Mouse (Mus musculus): ENCODE results near the gene Pstk. TPM values are rescaled to one million over a fixed set of nuclear protein-coding genes. Genes with fewer than 3 reads are reported as not detected.

Gene Pstk
- polyA plus RNA-seq, 1 experiment from 2014 or later = 55.9 TPM

DNA sequence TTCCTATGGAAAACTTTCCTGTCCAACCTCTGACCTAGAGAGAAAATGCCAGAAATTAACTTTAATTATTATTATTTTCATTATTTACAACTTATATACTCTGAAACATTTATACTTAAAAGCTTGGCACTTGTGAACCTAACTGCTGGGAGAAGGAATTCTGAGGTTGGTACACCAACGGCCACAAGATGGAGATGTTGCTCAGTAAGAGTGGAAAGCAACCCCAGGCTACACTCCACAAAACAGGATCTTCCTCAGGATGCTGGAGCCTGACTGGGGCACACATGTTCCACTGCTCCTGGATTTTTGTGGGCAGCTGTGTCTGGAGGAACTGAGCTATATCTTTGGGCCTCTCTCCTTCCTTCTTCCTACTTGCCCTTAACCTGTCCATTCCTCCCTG is 61.3 kb downstream of the Pstk start:
- Histone ChIP-seq H3K4me1 (replicated peaks; ENCODE audit: control insufficient read depth, insufficient read depth, low read length) (no peaks in the 10 kb centered on the region), H3K9me3 (ENCODE audit: control insufficient read depth, low read length) (no peaks in the 10 kb centered on the region), H3K9ac (ENCODE audit: low read depth, low read length) (no peak overlapping the region), H3K27ac (ENCODE audit: low read depth, low read length) (no peak overlapping the region), H3K36me3 (ENCODE audit: control insufficient read depth, insufficient read depth, low read length) (peaks cover 3% of the 10 kb centered on the region; the same call in 1 of the 2 replicates), H3K4me3 (ENCODE audit: low read depth, low read length) (no peak overlapping the region), H3K27me3 (replicated peaks; ENCODE audit: control insufficient read depth, insufficient read depth, low read length) (no peaks in the 10 kb centered on the region), H3K4me2 (no peak overlapping the region)
- no peak for ATAC-seq (replicated peaks; ENCODE audit: low FRiP score)
- WGBS = 34% methylated on average over 1 of the region's 1 CpGs
- DNase-seq (ENCODE audit: low spot score) = no peak

DNA sequence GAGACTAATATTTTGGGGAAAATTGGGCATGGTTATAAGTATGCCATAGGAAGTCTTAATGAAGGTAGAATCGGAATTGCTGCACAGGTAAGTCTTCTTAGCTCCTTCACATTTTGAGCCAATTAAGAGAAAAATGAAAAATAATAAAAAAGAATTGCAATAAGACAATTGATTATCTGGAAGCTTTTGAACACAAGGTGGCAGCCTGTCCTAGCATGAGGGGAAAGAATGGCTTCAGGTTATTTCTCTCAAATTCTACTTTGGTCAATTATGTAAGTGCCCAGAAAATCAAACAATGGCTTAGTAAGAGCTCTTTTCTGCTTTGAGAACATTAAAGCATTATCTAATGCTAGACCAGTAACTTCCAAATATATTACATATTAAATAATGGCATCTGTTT is 63.3 kb downstream of the Pstk start:
- ATAC-seq (replicated peaks; ENCODE audit: low FRiP score) (no peak), DNase-seq (ENCODE audit: low spot score) (no peak)
- Histone ChIP-seq H3K27me3 (replicated peaks; ENCODE audit: control insufficient read depth, insufficient read depth, low read length) (no peaks in the 10 kb centered on the region), H3K9me3 (ENCODE audit: control insufficient read depth, low read length) (no peaks in the 10 kb centered on the region), H3K4me1 (replicated peaks; ENCODE audit: control insufficient read depth, insufficient read depth, low read length) (no peaks in the 10 kb centered on the region), H3K9ac (ENCODE audit: low read depth, low read length) (no peak overlapping the region), H3K36me3 (ENCODE audit: control insufficient read depth, insufficient read depth, low read length) (peaks cover 3% of the 10 kb centered on the region; the same call in 1 of the 2 replicates), H3K27ac (ENCODE audit: low read depth, low read length) (no peak overlapping the region), H3K4me2 (no peak overlapping the region), H3K4me3 (ENCODE audit: low read depth, low read length) (no peak overlapping the region)
- 76% methylated on average over 1 of the region's 1 CpGs for WGBS

GRCm38 (mm10) chr7:131437051-131437450 is 66.1 kb downstream of the Pstk start:
- ATAC-seq (replicated peaks; ENCODE audit: low FRiP score) = no peak
- H3K9me3 ChIP-seq (ENCODE audit: control insufficient read depth, low read length) = no peaks in the 10 kb centered on the region

More at GRCm38 (mm10) chr7:131437051-131437450, 66.1 kb downstream of the Pstk start:
- H3K9ac ChIP-seq (ENCODE audit: low read depth, low read length) = no peak overlapping the region
- H3K4me2 ChIP-seq = no peak overlapping the region
- H3K36me3 ChIP-seq (ENCODE audit: control insufficient read depth, insufficient read depth, low read length) = no peaks in the 10 kb centered on the region
- no peak for DNase-seq (ENCODE audit: low spot score)
- no peaks in the 10 kb centered on the region for H3K27me3 ChIP-seq (replicated peaks; ENCODE audit: control insufficient read depth, insufficient read depth, low read length)
- no peak overlapping the region for H3K27ac ChIP-seq (ENCODE audit: low read depth, low read length)
- WGBS = 49% methylated on average over 3 of the region's 3 CpGs
- no peak overlapping the region for H3K4me3 ChIP-seq (ENCODE audit: low read depth, low read length)
- no peaks in the 10 kb centered on the region for H3K4me1 ChIP-seq (replicated peaks; ENCODE audit: control insufficient read depth, insufficient read depth, low read length)

Other genes with a start within 250 kb of the Pstk start
- gene 4933402N03Rik, start 224.8 kb upstream of the Pstk start, polyA plus RNA-seq (2014; fragmentation: Nextera tagmentation; extraction: Ambion mirVana) = not detected in 2 replicates
- gene 5430419D17Rik, start 196.7 kb upstream of the Pstk start, polyA plus RNA-seq (2014; fragmentation: Nextera tagmentation; extraction: Ambion mirVana) = not detected in 2 replicates
- not detected in 2 replicates for gene Cuzd1, start 48.8 kb upstream of the Pstk start, polyA plus RNA-seq (2014; fragmentation: Nextera tagmentation; extraction: Ambion mirVana)
- gene Fam24b, start 41.6 kb upstream of the Pstk start, polyA plus RNA-seq (2014; fragmentation: Nextera tagmentation; extraction: Ambion mirVana) = 0.38 TPM in 1 of 2 replicates, not detected in the other
- gene Fam24a, start 37.3 kb upstream of the Pstk start, polyA plus RNA-seq (2014; fragmentation: Nextera tagmentation; extraction: Ambion mirVana) = not detected in 2 replicates
- 19.2 and 27.1 TPM in 2 replicates for gene 2310057M21Rik, start 8.4 kb upstream of the Pstk start, polyA plus RNA-seq (2014; fragmentation: Nextera tagmentation; extraction: Ambion mirVana)
- 20.6 and 21.1 TPM in 2 replicates for gene Ikzf5, start 39.4 kb downstream of the Pstk start, polyA plus RNA-seq (2014; fragmentation: Nextera tagmentation; extraction: Ambion mirVana)
- 50.8 and 54.8 TPM in 2 replicates for gene Acadsb, start 39.5 kb downstream of the Pstk start, polyA plus RNA-seq (2014; fragmentation: Nextera tagmentation; extraction: Ambion mirVana)
- gene Hmx3, start 171.7 kb downstream of the Pstk start, polyA plus RNA-seq (2014; fragmentation: Nextera tagmentation; extraction: Ambion mirVana) = not detected in 2 replicates
- not detected in 2 replicates for gene Hmx2, start 177.6 kb downstream of the Pstk start, polyA plus RNA-seq (2014; fragmentation: Nextera tagmentation; extraction: Ambion mirVana)
- gene Bub3, start 189.1 kb downstream of the Pstk start, polyA plus RNA-seq (2014; fragmentation: Nextera tagmentation; extraction: Ambion mirVana) = 192 and 201 TPM in 2 replicates

Data from liver, embryonic 11.5 days (tissue).